ENCODE assay signal across 13 mouse cellular contexts in the genomic region with DNA sequence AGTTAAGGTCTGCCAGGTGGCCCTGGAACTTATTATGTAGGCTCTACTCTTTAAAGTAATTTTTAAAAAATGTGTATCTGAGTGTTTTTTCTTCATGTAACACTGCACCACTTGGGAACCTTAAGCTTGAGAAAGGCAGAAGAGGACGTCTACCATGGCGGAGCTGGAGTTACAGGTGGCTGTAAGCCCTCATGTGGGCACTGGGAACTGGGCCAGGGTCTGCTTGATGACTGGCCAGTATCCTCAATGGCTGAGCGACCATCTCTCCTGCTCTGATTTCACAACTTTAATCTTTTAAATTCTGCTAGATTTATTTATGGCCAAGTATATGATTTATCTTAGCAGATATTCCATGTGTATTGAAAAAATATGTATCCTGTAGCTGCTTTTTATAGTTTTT.
"Had no signal": no experiment of that assay in that cellular context is flagged by ENCODE, and none has a peak within 500 bp of the region (broad histone marks: within the 10 kb centered on the region; RNA-seq: fewer than 3 reads in every experiment).

No protein-coding gene starts in this region.

- DNase-seq: gastrocnemius, postnatal 14 days; gastrocnemius, postnatal 36 days; heart, adult 11 months; heart, adult 2 months; heart, postnatal 14 days; heart, postnatal 36 days; kidney, adult 11 months; kidney, adult 2 months; kidney, adult 9 months; kidney, postnatal 14 days; kidney, postnatal 36 days; layer of hippocampus, adult 9-11 months; layer of hippocampus, postnatal 36 days had no signal
